Mouse (Mus musculus) intestine, postnatal 0 days (tissue): Measurements from ENCODE around the gene Plcxd2. TPM values are rescaled to one million over a fixed set of nuclear protein-coding genes. Genes with fewer than 3 reads are reported as not detected.

Experiments
- ATAC-seq: fragments of 200-750 bp; cut with Nextera tagmentation; 2 replicates; pipeline ENCODE4 v1.8.0; 2017; ENCODE audit warnings: mild to moderate bottlenecking, moderate TSS enrichment, moderate library complexity
- H3K27ac ChIP-seq: fragments of 300-500 bp; sonication (generic); 2 replicates; pipeline ENCODE4 v1.5.1; 2014; ENCODE audit warnings: mild to moderate bottlenecking, low read depth, low read length, moderate library complexity
- H3K27me3 ChIP-seq: fragments of 300-500 bp; sonication (generic); replicated peaks from 2 replicates; pipeline ENCODE4 v1.6.1; 2014; ENCODE audit warnings: low read length, mixed read lengths; ENCODE audit not compliant: control insufficient read depth, insufficient read depth
- H3K36me3 ChIP-seq: fragments of 300-500 bp; sonication (generic); 2 replicates; pipeline ENCODE4 v1.6.1; 2014; ENCODE audit warnings: mild to moderate bottlenecking, moderate library complexity; ENCODE audit not compliant: control insufficient read depth, insufficient read depth
- H3K4me1 ChIP-seq: fragments of 300-500 bp; sonication (generic); replicated peaks from 2 replicates; pipeline ENCODE4 v1.6.1; 2014; ENCODE audit warnings: antibody characterized with exemption, low read length, mixed read lengths; ENCODE audit not compliant: control insufficient read depth, insufficient read depth
- H3K4me2 ChIP-seq: fragments of 300-500 bp; sonication (generic); replicated peaks from 2 replicates; pipeline ENCODE4 v1.6.1; 2014; ENCODE audit warnings: low read depth, mild to moderate bottlenecking, moderate library complexity
- H3K4me3 ChIP-seq: fragments of 300-500 bp; sonication (generic); 2 replicates; pipeline ENCODE4 v1.5.1; 2014; ENCODE audit warnings: low read depth, low read length
- H3K9ac ChIP-seq: fragments of 300-500 bp; sonication (generic); 2 replicates; pipeline ENCODE4 v1.6.1; 2014; ENCODE audit warnings: mild to moderate bottlenecking, low read depth, low read length
- H3K9me3 ChIP-seq: fragments of 300-500 bp; sonication (generic); 2 replicates; pipeline ENCODE4 v1.6.1; 2016; ENCODE audit warnings: mixed run types; ENCODE audit not compliant: control insufficient read depth
- CTCF ChIP-seq: sonication (generic); IDR thresholded peaks from 2 replicates; pipeline ENCODE4 v1.5.1; 2016; ENCODE audit warnings: low read depth, mild to moderate bottlenecking, control low read depth, antibody characterized with exemption, moderate library complexity
- WGBS: fragments of 180-500 bp; shearing (Covaris S2); extraction: QIAGEN DNeasy Blood & Tissue Kit; methylation state at CpG from one replicate; pipeline ENCODE4 v1.1.7; 2014; 5-methylcytosine and 5-hydroxymethylcytosine counted together
- polyA plus RNA-seq: library from polyadenylated mRNA; unstranded; fragments of >200 nt; fragmentation: Nextera tagmentation; extraction: Ambion mirVana; gene quantifications from 2 replicates; pipeline ENCODE4 v1.2.1, GENCODE M21; 2015

Plcxd2 gene
- polyA plus RNA-seq, 1 experiment from 2014 or later = 2.3 TPM

GRCm38 (mm10) chr16:46008766-46009165 is 1.3 kb downstream of the Plcxd2 start:
- H3K9me3 ChIP-seq = no peaks in the 10 kb centered on the region
- peaks cover 3% of the 10 kb centered on the region; the same call in 1 of the 2 replicates for H3K36me3 ChIP-seq
- no peak overlapping the region for H3K4me3 ChIP-seq
- ATAC-seq = no peak
- 61% methylated on average over 3 of the region's 3 CpGs for WGBS
- H3K4me1 ChIP-seq = no peaks in the 10 kb centered on the region
- no peak overlapping the region for H3K9ac ChIP-seq
- H3K4me2 ChIP-seq = peak overlapping the region; percentile 95
- no peak overlapping the region for H3K27ac ChIP-seq
- no peaks in the 10 kb centered on the region for H3K27me3 ChIP-seq
- TF ChIP-seq CTCF = no peak

- no peak for TF ChIP-seq CTCF
- H3K36me3 ChIP-seq = peaks cover 3% of the 10 kb centered on the region; the same call in 1 of the 2 replicates
- H3K9ac ChIP-seq = no peak overlapping the region
- H3K27me3 ChIP-seq = no peaks in the 10 kb centered on the region
- peak overlapping the region; percentile 95 for H3K4me2 ChIP-seq
- 44% methylated on average over 5 of the region's 5 CpGs for WGBS
- no peaks in the 10 kb centered on the region for H3K9me3 ChIP-seq
- H3K4me3 ChIP-seq = no peak overlapping the region
- H3K27ac ChIP-seq = no peak overlapping the region
- no peaks in the 10 kb centered on the region for H3K4me1 ChIP-seq
- no peak for ATAC-seq
Observed at GRCm38 (mm10) chr16:46008036-46008605, 1.9 kb downstream of the Plcxd2 start.

GRCm38 (mm10) chr16:46006261-46006660 is 3.8 kb downstream of the Plcxd2 start:
- no peak for TF ChIP-seq CTCF
- Histone ChIP-seq H3K27ac (no peak overlapping the region), H3K27me3 (no peaks in the 10 kb centered on the region), H3K9ac (no peak overlapping the region), H3K4me3 (no peak overlapping the region), H3K36me3 (0 out of 2 replicates have a peak, but pooled peaks cover 3% of the 10 kb centered on the region), H3K4me1 (no peaks in the 10 kb centered on the region), H3K9me3 (no peaks in the 10 kb centered on the region), H3K4me2 (no peak overlapping the region)
- 90% methylated on average over 10 of the region's 10 CpGs for WGBS
- ATAC-seq = no peak

GRCm38 (mm10) chr16:46001550-46002166 is 8.4 kb downstream of the Plcxd2 start:
- H3K27ac ChIP-seq = no peak overlapping the region
- 0 out of 2 replicates have a peak, but pooled peaks cover 3% of the 10 kb centered on the region for H3K36me3 ChIP-seq
- no peak overlapping the region for H3K4me3 ChIP-seq
- no peaks in the 10 kb centered on the region for H3K9me3 ChIP-seq
- H3K27me3 ChIP-seq = no peaks in the 10 kb centered on the region
- WGBS = 85% methylated on average over 10 of the region's 10 CpGs
- H3K4me1 ChIP-seq = no peaks in the 10 kb centered on the region
- no peak overlapping the region for H3K4me2 ChIP-seq
- no peak overlapping the region for H3K9ac ChIP-seq
- no peak for TF ChIP-seq CTCF
- ATAC-seq = no peak

- no peak for TF ChIP-seq CTCF
- 89% methylated on average over 3 of the region's 3 CpGs for WGBS
- no peak overlapping the region for H3K27ac ChIP-seq
- H3K9me3 ChIP-seq = no peaks in the 10 kb centered on the region
- no peak overlapping the region for H3K4me3 ChIP-seq
- no peaks in the 10 kb centered on the region for H3K27me3 ChIP-seq
- H3K9ac ChIP-seq = no peak overlapping the region
- no peak for ATAC-seq
- no peak overlapping the region for H3K4me2 ChIP-seq
- H3K4me1 ChIP-seq = no peaks in the 10 kb centered on the region
- 0 out of 2 replicates have a peak, but pooled peaks cover 3% of the 10 kb centered on the region for H3K36me3 ChIP-seq
Observed at GRCm38 (mm10) chr16:46000976-46001375, 9.0 kb downstream of the Plcxd2 start.

GRCm38 (mm10) chr16:45999374-46000191 is 10.4 kb downstream of the Plcxd2 start:
- 74% methylated on average over 10 of the region's 10 CpGs for WGBS
- no peaks in the 10 kb centered on the region for H3K4me1 ChIP-seq
- no peak overlapping the region for H3K4me3 ChIP-seq
- TF ChIP-seq CTCF = no peak
- H3K4me2 ChIP-seq = no peak overlapping the region
- H3K36me3 ChIP-seq = no peaks in the 10 kb centered on the region
- H3K9ac ChIP-seq = no peak overlapping the region
- H3K27me3 ChIP-seq = no peaks in the 10 kb centered on the region
- no peaks in the 10 kb centered on the region for H3K9me3 ChIP-seq
- H3K27ac ChIP-seq = no peak overlapping the region
- ATAC-seq = no peak
